Mouse (Mus musculus): ENCODE measurements around the gene Eif2d.

DNA sequence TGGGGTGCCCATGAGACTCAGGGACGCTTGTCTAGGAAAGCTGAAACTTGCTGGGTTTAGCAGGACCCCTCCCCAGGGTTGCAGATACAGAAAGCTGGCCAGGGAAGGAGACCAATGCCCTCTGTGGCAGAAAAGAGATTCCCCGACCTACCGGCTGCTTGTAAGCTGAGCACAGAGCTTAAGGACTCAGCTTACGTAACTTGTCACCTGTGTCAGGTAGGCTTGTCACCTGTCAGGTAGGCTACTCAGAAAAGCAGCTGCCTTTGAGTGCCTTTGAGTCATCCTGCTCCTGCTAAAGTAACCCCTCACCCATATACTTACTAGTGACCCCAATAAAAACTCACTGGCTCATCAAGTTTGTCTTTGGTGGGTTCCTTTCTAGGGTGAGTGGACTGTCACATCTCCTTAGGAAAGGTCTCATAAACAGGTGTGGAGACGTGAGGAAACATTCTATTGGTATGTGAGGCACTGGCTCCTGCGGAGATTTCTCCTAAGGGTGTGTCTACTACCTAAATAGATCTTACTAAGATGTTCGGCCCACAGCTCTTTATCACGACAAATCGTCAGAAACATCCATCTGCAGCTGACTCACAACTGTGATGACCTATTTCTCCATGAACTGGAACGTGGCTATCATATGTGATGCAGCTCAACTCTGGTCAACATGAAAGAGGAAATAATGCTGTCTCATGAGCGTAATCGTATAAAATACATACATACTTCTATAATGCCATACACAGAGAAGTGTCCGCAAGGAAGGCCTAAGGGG lies 69.0 kb downstream of the Eif2d start:
- TF ChIP-seq CTCF (IDR thresholded peaks at IDR 0.05), result no peak
- no peak for TF ChIP-seq EP300 (IDR thresholded peaks at IDR 0.05)
